Mouse (Mus musculus) intestine, postnatal 0 days (tissue): ENCODE data around the gene Cpt2. TPM values are rescaled to one million over a fixed set of nuclear protein-coding genes. Genes with fewer than 3 reads are reported as not detected.

Experiments used
- ATAC-seq: fragments of 200-750 bp; cut with Nextera tagmentation; 2 replicates; pipeline ENCODE4 v1.8.0; 2017; ENCODE audit warnings: mild to moderate bottlenecking, moderate TSS enrichment, moderate library complexity
- H3K27ac ChIP-seq: fragments of 300-500 bp; sonication (generic); 2 replicates; pipeline ENCODE4 v1.5.1; 2014; ENCODE audit warnings: mild to moderate bottlenecking, low read depth, low read length, moderate library complexity
- H3K27me3 ChIP-seq: fragments of 300-500 bp; sonication (generic); replicated peaks from 2 replicates; pipeline ENCODE4 v1.6.1; 2014; ENCODE audit warnings: low read length, mixed read lengths; ENCODE audit not compliant: control insufficient read depth, insufficient read depth
- H3K36me3 ChIP-seq: fragments of 300-500 bp; sonication (generic); 2 replicates; pipeline ENCODE4 v1.6.1; 2014; ENCODE audit warnings: mild to moderate bottlenecking, moderate library complexity; ENCODE audit not compliant: control insufficient read depth, insufficient read depth
- H3K4me1 ChIP-seq: fragments of 300-500 bp; sonication (generic); replicated peaks from 2 replicates; pipeline ENCODE4 v1.6.1; 2014; ENCODE audit warnings: antibody characterized with exemption, low read length, mixed read lengths; ENCODE audit not compliant: control insufficient read depth, insufficient read depth
- H3K4me2 ChIP-seq: fragments of 300-500 bp; sonication (generic); replicated peaks from 2 replicates; pipeline ENCODE4 v1.6.1; 2014; ENCODE audit warnings: low read depth, mild to moderate bottlenecking, moderate library complexity
- H3K4me3 ChIP-seq: fragments of 300-500 bp; sonication (generic); 2 replicates; pipeline ENCODE4 v1.5.1; 2014; ENCODE audit warnings: low read depth, low read length
- H3K9ac ChIP-seq: fragments of 300-500 bp; sonication (generic); 2 replicates; pipeline ENCODE4 v1.6.1; 2014; ENCODE audit warnings: mild to moderate bottlenecking, low read depth, low read length
- H3K9me3 ChIP-seq: fragments of 300-500 bp; sonication (generic); 2 replicates; pipeline ENCODE4 v1.6.1; 2016; ENCODE audit warnings: mixed run types; ENCODE audit not compliant: control insufficient read depth
- CTCF ChIP-seq: sonication (generic); IDR thresholded peaks from 2 replicates; pipeline ENCODE4 v1.5.1; 2016; ENCODE audit warnings: low read depth, mild to moderate bottlenecking, control low read depth, antibody characterized with exemption, moderate library complexity
- WGBS: fragments of 180-500 bp; shearing (Covaris S2); extraction: QIAGEN DNeasy Blood & Tissue Kit; methylation state at CpG from one replicate; pipeline ENCODE4 v1.1.7; 2014; 5-methylcytosine and 5-hydroxymethylcytosine counted together
- polyA plus RNA-seq: library from polyadenylated mRNA; unstranded; fragments of >200 nt; fragmentation: Nextera tagmentation; extraction: Ambion mirVana; gene quantifications from 2 replicates; pipeline ENCODE4 v1.2.1, GENCODE M21; 2015

Cpt2 gene
- polyA plus RNA-seq, 1 experiment from 2014 or later = 128 TPM

GRCm38 (mm10) chr4:107889385-107889730, 34.1 kb downstream of the Cpt2 start:
- whole genome bisulfite sequencing = under 1% methylated on average over 12 of the region's 12 CpGs
- H3K9me3 ChIP-seq = no peaks in the 10 kb centered on the region
- H3K4me1 ChIP-seq = no peaks in the 10 kb centered on the region
- ATAC-seq = peak; percentile 22
- peak overlapping the region; percentile 42; the same call in 1 of the 2 replicates for H3K27ac ChIP-seq
- H3K36me3 ChIP-seq = peaks cover 43% of the 10 kb centered on the region
- H3K27me3 ChIP-seq = no peaks in the 10 kb centered on the region
- peak overlapping the region; percentile 70 for H3K4me3 ChIP-seq
- peak overlapping the region; percentile 79 for H3K4me2 ChIP-seq
- TF ChIP-seq CTCF = no peak
- peak overlapping the region; percentile 60 for H3K9ac ChIP-seq

GRCm38 (mm10) chr4:107886371-107886770, 37.0 kb downstream of the Cpt2 start:
- Histone ChIP-seq H3K4me3 (no peak overlapping the region), H3K9me3 (no peaks in the 10 kb centered on the region), H3K27ac (no peak overlapping the region), H3K27me3 (no peaks in the 10 kb centered on the region), H3K4me2 (no peak overlapping the region), H3K9ac (no peak overlapping the region), H3K36me3 (peaks cover 43% of the 10 kb centered on the region), H3K4me1 (no peaks in the 10 kb centered on the region)
- 82% methylated on average over 7 of the region's 7 CpGs for WGBS
- no peak for ATAC-seq
- TF ChIP-seq CTCF = no peak

- Histone ChIP-seq H3K36me3 (peaks cover 37% of the 10 kb centered on the region), H3K4me1 (no peaks in the 10 kb centered on the region; the same call in 1 of the 2 replicates), H3K27ac (no peak overlapping the region), H3K9me3 (no peaks in the 10 kb centered on the region), H3K27me3 (no peaks in the 10 kb centered on the region), H3K4me2 (no peak overlapping the region), H3K9ac (no peak overlapping the region), H3K4me3 (no peak overlapping the region)
- TF ChIP-seq CTCF = no peak
- no peak for ATAC-seq
- 89% methylated on average over 1 of the region's 1 CpGs for WGBS
Measured at GRCm38 (mm10) chr4:107881631-107882030, 41.8 kb downstream of the Cpt2 start.

- Histone ChIP-seq H3K9me3 (no peaks in the 10 kb centered on the region), H3K4me2 (peak within 1 kb of the TSS; percentile 73), H3K27me3 (no peaks in the 10 kb centered on the region), H3K4me3 (peak within 1 kb of the TSS; percentile 69), H3K9ac (peak within 1 kb of the TSS; percentile 87), H3K36me3 (peaks cover 16% of the 10 kb centered on the region), H3K4me1 (no peaks in the 10 kb centered on the region; the same call in 1 of the 2 replicates), H3K27ac (peak within 1 kb of the TSS; percentile 74)
- ATAC-seq = peak; percentile 97
- 2% methylated on average over 48 of the region's 48 CpGs for WGBS
- no peak for TF ChIP-seq CTCF
Measured at GRCm38 (mm10) chr4:107879254-107880050, 44.0 kb downstream of the Cpt2 start, which contains the start of gene Magoh. Gene Magoh (plus strand): TSS chr4:107879755.

GRCm38 (mm10) chr4:107864866-107865265, 58.5 kb downstream of the Cpt2 start:
- Histone ChIP-seq H3K36me3 (no peaks in the 10 kb centered on the region), H3K4me1 (no peaks in the 10 kb centered on the region), H3K4me3 (no peak overlapping the region), H3K27ac (no peak overlapping the region), H3K9ac (no peak overlapping the region), H3K4me2 (no peak overlapping the region), H3K27me3 (no peaks in the 10 kb centered on the region), H3K9me3 (no peaks in the 10 kb centered on the region)
- no peak for TF ChIP-seq CTCF
- no peak for ATAC-seq
- WGBS = 84% methylated on average over 4 of the region's 4 CpGs

GRCm38 (mm10) chr4:107858995-107859394, 64.4 kb downstream of the Cpt2 start:
- no peak overlapping the region for H3K9ac ChIP-seq
- no peak for TF ChIP-seq CTCF
- 80% methylated on average over 7 of the region's 7 CpGs for WGBS

More at GRCm38 (mm10) chr4:107858995-107859394, 64.4 kb downstream of the Cpt2 start:
- no peaks in the 10 kb centered on the region for H3K4me1 ChIP-seq
- H3K27me3 ChIP-seq = no peaks in the 10 kb centered on the region
- ATAC-seq = no peak
- H3K9me3 ChIP-seq = no peaks in the 10 kb centered on the region
- H3K4me2 ChIP-seq = no peak overlapping the region
- no peak overlapping the region for H3K4me3 ChIP-seq
- H3K27ac ChIP-seq = no peak overlapping the region
- H3K36me3 ChIP-seq = no peaks in the 10 kb centered on the region
